Mouse (Mus musculus): ENCODE results near the gene Gm42421. TPM values are rescaled to one million over a fixed set of nuclear protein-coding genes. Genes with fewer than 3 reads are reported as not detected.

The Gm42421 gene
- polyA plus RNA-seq, 1 experiment from 2014 or later, result 1.5 TPM

- Histone ChIP-seq H3K4me2 (no peak overlapping the region), H3K4me1 (no peaks in the 10 kb centered on the region), H3K27ac (peak overlapping the region; percentile 36), H3K4me3 (no peak overlapping the region), H3K9ac (no peak overlapping the region), H3K27me3 (no peaks in the 10 kb centered on the region), H3K9me3 (replicated peaks) (no peaks in the 10 kb centered on the region), H3K36me3 (ENCODE audit: poor library complexity, severe bottlenecking) (no peaks in the 10 kb centered on the region)
- no peak for ATAC-seq
- 84% methylated on average over 14 of the region's 14 CpGs for WGBS
These were observed 15.5 kb downstream of the Gm42421 start for GRCm38 (mm10) chr5:143943231-143944125.

- H3K9me3 ChIP-seq (replicated peaks), result no peaks in the 10 kb centered on the region
- no peak overlapping the region for H3K27ac ChIP-seq
- WGBS, result 90% methylated on average over 12 of the region's 12 CpGs
- H3K27me3 ChIP-seq, result no peaks in the 10 kb centered on the region
- no peak overlapping the region for H3K4me2 ChIP-seq
- no peak overlapping the region for H3K9ac ChIP-seq
- no peaks in the 10 kb centered on the region for H3K36me3 ChIP-seq (ENCODE audit: poor library complexity, severe bottlenecking)
- H3K4me1 ChIP-seq, result no peaks in the 10 kb centered on the region
- no peak for ATAC-seq
- H3K4me3 ChIP-seq, result no peak overlapping the region
These were observed 20.4 kb downstream of the Gm42421 start for GRCm38 (mm10) chr5:143948361-143948760.

- Histone ChIP-seq H3K27me3 (no peaks in the 10 kb centered on the region), H3K4me3 (no peak overlapping the region), H3K4me1 (no peaks in the 10 kb centered on the region), H3K4me2 (no peak overlapping the region), H3K36me3 (ENCODE audit: poor library complexity, severe bottlenecking) (no peaks in the 10 kb centered on the region), H3K9me3 (replicated peaks) (no peaks in the 10 kb centered on the region), H3K9ac (no peak overlapping the region), H3K27ac (no peak overlapping the region)
- WGBS, result 51% methylated on average over 5 of the region's 5 CpGs
- no peak for ATAC-seq
These were observed 22.0 kb downstream of the Gm42421 start for GRCm38 (mm10) chr5:143950016-143950415.

- 87% methylated on average over 6 of the region's 6 CpGs for WGBS
These were observed 29.1 kb downstream of the Gm42421 start for GRCm38 (mm10) chr5:143957101-143957500.

GRCm38 (mm10) chr5:143959551-143959950 is 31.6 kb downstream of the Gm42421 start:
- Histone ChIP-seq H3K4me1 (no peaks in the 10 kb centered on the region), H3K27ac (no peak overlapping the region), H3K4me3 (no peak overlapping the region), H3K4me2 (no peak overlapping the region), H3K27me3 (no peaks in the 10 kb centered on the region), H3K9ac (no peak overlapping the region), H3K9me3 (replicated peaks) (no peaks in the 10 kb centered on the region; the same call in 1 of the 2 replicates), H3K36me3 (ENCODE audit: poor library complexity, severe bottlenecking) (peaks cover 10% of the 10 kb centered on the region; the same call in 1 of the 2 replicates)
- no peak for ATAC-seq
- WGBS, result 93% methylated on average over 11 of the region's 11 CpGs

More at GRCm38 (mm10) chr5:143957101-143957500, 29.1 kb downstream of the Gm42421 start:
- H3K27ac ChIP-seq, result no peak overlapping the region
- no peak overlapping the region for H3K4me3 ChIP-seq
- no peak overlapping the region for H3K4me2 ChIP-seq
- H3K36me3 ChIP-seq (ENCODE audit: poor library complexity, severe bottlenecking), result peaks cover 10% of the 10 kb centered on the region; the same call in 1 of the 2 replicates
- H3K9ac ChIP-seq, result no peak overlapping the region
- no peaks in the 10 kb centered on the region; the same call in 1 of the 2 replicates for H3K9me3 ChIP-seq (replicated peaks)
- H3K4me1 ChIP-seq, result no peaks in the 10 kb centered on the region
- no peaks in the 10 kb centered on the region for H3K27me3 ChIP-seq
- no peak for ATAC-seq

- Histone ChIP-seq H3K27ac (no peak overlapping the region), H3K4me2 (no peak overlapping the region), H3K36me3 (ENCODE audit: poor library complexity, severe bottlenecking) (peaks cover 10% of the 10 kb centered on the region; the same call in 1 of the 2 replicates), H3K4me1 (no peaks in the 10 kb centered on the region), H3K9ac (no peak overlapping the region), H3K9me3 (replicated peaks) (no peaks in the 10 kb centered on the region), H3K27me3 (no peaks in the 10 kb centered on the region), H3K4me3 (no peak overlapping the region)
- no peak for ATAC-seq
- 93% methylated on average over 7 of the region's 8 CpGs for WGBS
These were observed 33.2 kb downstream of the Gm42421 start for GRCm38 (mm10) chr5:143961176-143961575.

GRCm38 (mm10) chr5:143965586-143966345 is 37.8 kb downstream of the Gm42421 start:
- H3K36me3 ChIP-seq (ENCODE audit: poor library complexity, severe bottlenecking), result no peaks in the 10 kb centered on the region
- H3K4me1 ChIP-seq, result no peaks in the 10 kb centered on the region
- H3K27me3 ChIP-seq, result no peaks in the 10 kb centered on the region
- 91% methylated on average over 12 of the region's 12 CpGs for WGBS
- no peak overlapping the region for H3K9ac ChIP-seq
- no peak overlapping the region for H3K27ac ChIP-seq
- no peak overlapping the region for H3K4me3 ChIP-seq
- no peak for ATAC-seq
- no peaks in the 10 kb centered on the region for H3K9me3 ChIP-seq (replicated peaks)
- H3K4me2 ChIP-seq, result no peak overlapping the region

GRCm38 (mm10) chr5:143966671-143967070 is 38.7 kb downstream of the Gm42421 start:
- Histone ChIP-seq H3K36me3 (ENCODE audit: poor library complexity, severe bottlenecking) (no peaks in the 10 kb centered on the region), H3K9ac (no peak overlapping the region), H3K27me3 (no peaks in the 10 kb centered on the region), H3K4me1 (no peaks in the 10 kb centered on the region), H3K4me2 (no peak overlapping the region), H3K4me3 (no peak overlapping the region), H3K9me3 (replicated peaks) (no peaks in the 10 kb centered on the region), H3K27ac (no peak overlapping the region)
- no peak for ATAC-seq
- 90% methylated on average over 12 of the region's 12 CpGs for WGBS

GRCm38 (mm10) chr5:143972628-143973027 is 44.7 kb downstream of the Gm42421 start:
- Histone ChIP-seq H3K27ac (no peak overlapping the region), H3K4me1 (no peaks in the 10 kb centered on the region), H3K4me2 (no peak overlapping the region), H3K27me3 (no peaks in the 10 kb centered on the region), H3K4me3 (no peak overlapping the region), H3K36me3 (ENCODE audit: poor library complexity, severe bottlenecking) (no peaks in the 10 kb centered on the region), H3K9me3 (replicated peaks) (no peaks in the 10 kb centered on the region), H3K9ac (no peak overlapping the region)
- ATAC-seq, result no peak
- WGBS, result 75% methylated on average over 3 of the region's 3 CpGs

GRCm38 (mm10) chr5:143974931-143975630 is 47.1 kb downstream of the Gm42421 start:
- Histone ChIP-seq H3K9ac (no peak overlapping the region), H3K4me2 (no peak overlapping the region), H3K4me1 (no peaks in the 10 kb centered on the region), H3K36me3 (ENCODE audit: poor library complexity, severe bottlenecking) (no peaks in the 10 kb centered on the region), H3K4me3 (no peak overlapping the region), H3K9me3 (replicated peaks) (no peaks in the 10 kb centered on the region), H3K27ac (no peak overlapping the region), H3K27me3 (no peaks in the 10 kb centered on the region)
- peak; percentile 53; the same call in 1 of the 2 replicates for ATAC-seq
- 49% methylated on average over 4 of the region's 4 CpGs for WGBS

- Histone ChIP-seq H3K9me3 (replicated peaks) (no peaks in the 10 kb centered on the region), H3K27ac (no peak overlapping the region), H3K4me2 (no peak overlapping the region), H3K9ac (no peak overlapping the region), H3K27me3 (no peaks in the 10 kb centered on the region), H3K4me1 (no peaks in the 10 kb centered on the region), H3K36me3 (ENCODE audit: poor library complexity, severe bottlenecking) (no peaks in the 10 kb centered on the region), H3K4me3 (no peak overlapping the region)
- 65% methylated on average over 2 of the region's 2 CpGs for WGBS
- ATAC-seq, result no peak
These were observed 47.6 kb downstream of the Gm42421 start for GRCm38 (mm10) chr5:143975631-143975933.

GRCm38 (mm10) chr5:143976232-143976631 is 48.3 kb downstream of the Gm42421 start:
- Histone ChIP-seq H3K9me3 (replicated peaks) (no peaks in the 10 kb centered on the region), H3K4me3 (no peak overlapping the region), H3K36me3 (ENCODE audit: poor library complexity, severe bottlenecking) (no peaks in the 10 kb centered on the region), H3K9ac (no peak overlapping the region), H3K4me1 (0 out of 2 replicates have a peak, but pooled peaks cover 4% of the 10 kb centered on the region), H3K4me2 (no peak overlapping the region), H3K27ac (no peak overlapping the region), H3K27me3 (no peaks in the 10 kb centered on the region)
- 92% methylated on average over 11 of the region's 11 CpGs for WGBS
- ATAC-seq, result no peak

Measured in forebrain, embryonic 13.5 days (tissue).